Mouse (Mus musculus) adipocyte (in vitro differentiated cells): ENCODE measurements around the gene Homer3.

Experiments used
- DNase-seq: peaks from one replicate; pipeline ENCODE4 v3.0.0-alpha.2; 2016; ENCODE audit warnings: low spot score

Gene Homer3

GRCm38 (mm10) chr8:70332878-70333202, 50.2 kb downstream of the Homer3 start:
- no peak for DNase-seq

GRCm38 (mm10) chr8:70338931-70339330, 56.3 kb downstream of the Homer3 start:
- DNase-seq: no peak

GRCm38 (mm10) chr8:70340659-70341058, 58.0 kb downstream of the Homer3 start:
- no peak for DNase-seq

- DNase-seq: no peak
Observed at GRCm38 (mm10) chr8:70342007-70342406, 59.4 kb downstream of the Homer3 start.

- DNase-seq: no peak
Observed at GRCm38 (mm10) chr8:70343076-70343475, 60.4 kb downstream of the Homer3 start.

- DNase-seq: peak; percentile 74
Observed at GRCm38 (mm10) chr8:70343696-70344095, 61.1 kb downstream of the Homer3 start.
